Mouse (Mus musculus) intestine, embryonic 14.5 days (tissue): ENCODE measurements at regions not wholly inside any gene's neighbourhood (a gene's known extent, or its start where the extent isn't known, plus 50 kb on each side); places are given as distances from the start of the nearest gene placed in this dataset.

Experiments used
- ATAC-seq: fragments of 200-750 bp; cut with Nextera tagmentation; replicated peaks from 2 replicates; pipeline ENCODE4 v1.8.0; 2017; ENCODE audit warnings: low read depth, moderate number of reproducible peaks, moderate TSS enrichment, moderate library complexity; ENCODE audit not compliant: low FRiP score, low TSS enrichment
- DNase-seq: peaks from one replicate; pipeline ENCODE4 v3.0.0-alpha.2; 2018; ENCODE audit warnings: low spot score
- H3K27ac ChIP-seq: fragments of 300-500 bp; sonication (generic); 2 replicates; pipeline ENCODE4 v1.5.1; 2014; ENCODE audit warnings: low read depth, mild to moderate bottlenecking, control low read depth
- H3K27me3 ChIP-seq: fragments of 300-500 bp; sonication (generic); replicated peaks from 2 replicates; pipeline ENCODE4 v1.6.1; 2014; ENCODE audit warnings: low read length, control low read depth; ENCODE audit not compliant: control insufficient read depth, insufficient read depth
- H3K36me3 ChIP-seq: fragments of 300-500 bp; sonication (generic); 2 replicates; pipeline ENCODE4 v1.6.1; 2014; ENCODE audit warnings: low read length, control low read depth; ENCODE audit not compliant: control insufficient read depth, insufficient read depth
- H3K4me1 ChIP-seq: fragments of 300-500 bp; sonication (generic); replicated peaks from 2 replicates; pipeline ENCODE4 v1.6.1; 2014; ENCODE audit warnings: low read length, control low read depth, mixed read lengths; ENCODE audit not compliant: control insufficient read depth, insufficient read depth
- H3K4me2 ChIP-seq: fragments of 300-500 bp; sonication (generic); 2 replicates; pipeline ENCODE4 v1.6.1; 2014; ENCODE audit warnings: low read length
- H3K4me3 ChIP-seq: fragments of 300-500 bp; sonication (generic); 2 replicates; pipeline ENCODE4 v1.5.1; 2014; ENCODE audit warnings: low read depth, low read length, control low read depth, mixed read lengths
- H3K9ac ChIP-seq: fragments of 300-500 bp; sonication (generic); 2 replicates; pipeline ENCODE4 v1.6.1; 2014; ENCODE audit warnings: mild to moderate bottlenecking, low read length
- H3K9me3 ChIP-seq: fragments of 300-500 bp; sonication (generic); 2 replicates; pipeline ENCODE4 v1.6.1; 2016; ENCODE audit warnings: low read length, control low read depth; ENCODE audit not compliant: control insufficient read depth
- WGBS: fragments of 180-500 bp; shearing (Covaris S2); extraction: QIAGEN DNeasy Blood & Tissue Kit; methylation state at CpG from one replicate; pipeline ENCODE4 v1.1.7; 2014; 5-methylcytosine and 5-hydroxymethylcytosine counted together

GRCm38 (mm10) chr2:75152477-75152990 is 326.9 kb downstream of the Mtx2 start:
- no peak for DNase-seq
- Histone ChIP-seq H3K27ac (no peak overlapping the region), H3K36me3 (no peaks in the 10 kb centered on the region), H3K9ac (no peak overlapping the region), H3K27me3 (no peaks in the 10 kb centered on the region), H3K4me2 (no peak overlapping the region), H3K4me3 (no peak overlapping the region), H3K9me3 (no peaks in the 10 kb centered on the region), H3K4me1 (peaks cover 8% of the 10 kb centered on the region; the same call in 1 of the 2 replicates)
- WGBS = 43% methylated on average over 6 of the region's 6 CpGs
- ATAC-seq = no peak

- WGBS = 54% methylated on average over 3 of the region's 3 CpGs
- peak; percentile 25 for DNase-seq
- Histone ChIP-seq H3K9me3 (no peaks in the 10 kb centered on the region), H3K4me1 (peaks cover 12% of the 10 kb centered on the region), H3K36me3 (no peaks in the 10 kb centered on the region), H3K9ac (no peak overlapping the region), H3K27ac (no peak overlapping the region), H3K4me2 (peak overlapping the region; percentile 22), H3K27me3 (no peaks in the 10 kb centered on the region), H3K4me3 (no peak overlapping the region)
- ATAC-seq = no peak
Measured at GRCm38 (mm10) chr2:75154448-75154847, 328.8 kb downstream of the Mtx2 start.

GRCm38 (mm10) chr2:75158581-75158980 is 333.0 kb downstream of the Mtx2 start:
- Histone ChIP-seq H3K9ac (no peak overlapping the region), H3K27ac (peak overlapping the region; percentile 67; the same call in 1 of the 2 replicates), H3K4me2 (no peak overlapping the region), H3K36me3 (no peaks in the 10 kb centered on the region), H3K9me3 (no peaks in the 10 kb centered on the region), H3K4me3 (no peak overlapping the region), H3K4me1 (peaks cover 12% of the 10 kb centered on the region), H3K27me3 (no peaks in the 10 kb centered on the region)
- WGBS = 43% methylated on average over 3 of the region's 3 CpGs
- DNase-seq = no peak
- ATAC-seq = no peak

GRCm38 (mm10) chr2:75161075-75161474 is 335.5 kb downstream of the Mtx2 start:
- Histone ChIP-seq H3K4me2 (no peak overlapping the region), H3K36me3 (no peaks in the 10 kb centered on the region), H3K9ac (no peak overlapping the region), H3K27ac (no peak overlapping the region), H3K4me3 (no peak overlapping the region), H3K4me1 (peaks cover 8% of the 10 kb centered on the region; the same call in 1 of the 2 replicates), H3K27me3 (no peaks in the 10 kb centered on the region), H3K9me3 (no peaks in the 10 kb centered on the region)
- no peak for DNase-seq
- no peak for ATAC-seq
- WGBS = 93% methylated on average over 14 of the region's 14 CpGs

GRCm38 (mm10) chr2:75164987-75165386 is 339.4 kb downstream of the Mtx2 start:
- Histone ChIP-seq H3K4me1 (no peaks in the 10 kb centered on the region), H3K4me3 (no peak overlapping the region), H3K9ac (no peak overlapping the region), H3K9me3 (no peaks in the 10 kb centered on the region), H3K4me2 (no peak overlapping the region), H3K27me3 (no peaks in the 10 kb centered on the region), H3K36me3 (no peaks in the 10 kb centered on the region), H3K27ac (no peak overlapping the region)
- ATAC-seq (no peak), DNase-seq (no peak)
- WGBS = 71% methylated on average over 4 of the region's 4 CpGs

- DNase-seq (no peak), ATAC-seq (no peak)
- H3K27ac ChIP-seq = no peak overlapping the region
- no peaks in the 10 kb centered on the region for H3K4me1 ChIP-seq
- H3K27me3 ChIP-seq = no peaks in the 10 kb centered on the region
- 89% methylated on average over 5 of the region's 5 CpGs for WGBS
- H3K4me2 ChIP-seq = no peak overlapping the region
- H3K9me3 ChIP-seq = no peaks in the 10 kb centered on the region
- no peak overlapping the region for H3K9ac ChIP-seq
- no peaks in the 10 kb centered on the region for H3K36me3 ChIP-seq
- no peak overlapping the region for H3K4me3 ChIP-seq
Measured at GRCm38 (mm10) chr2:75176267-75176666, 350.7 kb downstream of the Mtx2 start.

GRCm38 (mm10) chr2:75183293-75183692 is 357.7 kb downstream of the Mtx2 start:
- Histone ChIP-seq H3K36me3 (no peaks in the 10 kb centered on the region), H3K27ac (no peak overlapping the region), H3K9ac (no peak overlapping the region), H3K4me1 (no peaks in the 10 kb centered on the region), H3K4me2 (no peak overlapping the region), H3K4me3 (no peak overlapping the region), H3K9me3 (no peaks in the 10 kb centered on the region), H3K27me3 (no peaks in the 10 kb centered on the region)
- DNase-seq (no peak), ATAC-seq (no peak)
- WGBS = 67% methylated on average over 4 of the region's 4 CpGs

GRCm38 (mm10) chr2:75202587-75203220 is 377.1 kb downstream of the Mtx2 start:
- ATAC-seq = no peak

More at GRCm38 (mm10) chr2:75202587-75203220, 377.1 kb downstream of the Mtx2 start:
- H3K36me3 ChIP-seq = no peaks in the 10 kb centered on the region
- DNase-seq = no peak
- H3K9ac ChIP-seq = no peak overlapping the region
- H3K27ac ChIP-seq = no peak overlapping the region
- H3K4me2 ChIP-seq = no peak overlapping the region
- H3K27me3 ChIP-seq = no peaks in the 10 kb centered on the region
- WGBS = 30% methylated on average over 7 of the region's 7 CpGs
- no peak overlapping the region for H3K4me3 ChIP-seq
- no peaks in the 10 kb centered on the region for H3K9me3 ChIP-seq
- H3K4me1 ChIP-seq = peaks cover 9% of the 10 kb centered on the region
